ENCODE assay signal across 31 mouse cellular contexts in genomic region chr4:39179445-39179844, GRCm38 (mm10).
"Had no signal": no experiment of that assay in that cellular context is flagged by ENCODE, and none has a peak within 500 bp of the region (broad histone marks: within the 10 kb centered on the region; RNA-seq: fewer than 3 reads in every experiment).

No protein-coding gene starts in this region.

- H3K4me3 ChIP-seq: heart, embryonic 10.5 days; heart, embryonic 12.5 days; heart, embryonic 13.5 days; heart, embryonic 15.5 days; hindbrain, embryonic 10.5 days; hindbrain, embryonic 12.5 days; hindbrain, embryonic 13.5 days; hindbrain, embryonic 15.5 days; intestine, embryonic 15.5 days; kidney, embryonic 15.5 days; layer of hippocampus, adult 2 months; left cerebral cortex, adult 2 months had no signal

- H3K4me1 ChIP-seq: heart, embryonic 10.5 days; heart, embryonic 12.5 days; heart, embryonic 13.5 days; heart, embryonic 15.5 days; hindbrain, embryonic 10.5 days; hindbrain, embryonic 12.5 days; hindbrain, embryonic 13.5 days; hindbrain, embryonic 15.5 days; intestine, embryonic 15.5 days; kidney, embryonic 15.5 days had no signal

- H3K27ac ChIP-seq: heart, embryonic 10.5 days; heart, embryonic 13.5 days; heart, embryonic 15.5 days; hindbrain, embryonic 10.5 days; hindbrain, embryonic 12.5 days; hindbrain, embryonic 13.5 days; hindbrain, embryonic 14.5 days; hindbrain, embryonic 15.5 days; hindbrain, postnatal 0 days; intestine, embryonic 15.5 days; kidney, embryonic 15.5 days; kidney, postnatal 0 days; layer of hippocampus, adult 2 months; left cerebral cortex, adult 2 months had no signal

- H3K4me2 ChIP-seq: heart, embryonic 11.5 days; heart, embryonic 12.5 days; heart, embryonic 13.5 days; heart, embryonic 15.5 days; hindbrain, embryonic 12.5 days; hindbrain, embryonic 13.5 days; hindbrain, embryonic 14.5 days; hindbrain, embryonic 15.5 days; intestine, embryonic 15.5 days; kidney, embryonic 15.5 days had no signal

- H3K9ac ChIP-seq: heart, embryonic 12.5 days; heart, embryonic 13.5 days; heart, embryonic 15.5 days; hindbrain, embryonic 12.5 days; hindbrain, embryonic 13.5 days; hindbrain, embryonic 14.5 days; hindbrain, embryonic 15.5 days; intestine, embryonic 15.5 days; kidney, embryonic 15.5 days had no signal

- H3K27me3 ChIP-seq: heart, embryonic 12.5 days; heart, embryonic 13.5 days; heart, embryonic 15.5 days; hindbrain, embryonic 12.5 days; hindbrain, embryonic 13.5 days; hindbrain, embryonic 15.5 days; intestine, embryonic 15.5 days; kidney, embryonic 15.5 days had no signal

- H3K36me3 ChIP-seq: heart, embryonic 10.5 days; heart, embryonic 12.5 days; heart, embryonic 13.5 days; heart, embryonic 15.5 days; hindbrain, embryonic 10.5 days; hindbrain, embryonic 12.5 days; hindbrain, embryonic 13.5 days; hindbrain, embryonic 15.5 days; intestine, embryonic 15.5 days; kidney, embryonic 15.5 days had no signal

- H3K9me3 ChIP-seq: heart, embryonic 10.5 days; heart, embryonic 12.5 days; heart, embryonic 13.5 days; heart, embryonic 15.5 days; hindbrain, embryonic 10.5 days; hindbrain, embryonic 12.5 days; hindbrain, embryonic 13.5 days; hindbrain, embryonic 15.5 days; intestine, embryonic 15.5 days; kidney, embryonic 15.5 days had no signal

- DNase-seq: heart, postnatal 10 days; heart, postnatal 14 days; heart, postnatal 36 days; heart, postnatal 4 days; kidney, adult 11 months; kidney, adult 18-20 months; kidney, adult 2 months; kidney, adult 8-10 months; kidney, adult 9 months; kidney, postnatal 10 days; kidney, postnatal 14 days; kidney, postnatal 25 days; kidney, postnatal 36 days; kidney, postnatal 4 days; layer of hippocampus, postnatal 36 days had no signal
